Mouse (Mus musculus) neural tube, embryonic 12.5 days (tissue): Measurements from ENCODE around the gene Kcnk3. TPM values are rescaled to one million over a fixed set of nuclear protein-coding genes. Genes with fewer than 3 reads are reported as not detected.

ENCODE experiments used
- ATAC-seq: fragments of 200-750 bp; cut with Nextera tagmentation; 2 replicates; pipeline ENCODE4 v1.8.0; 2017; ENCODE audit warnings: low read depth, mild to moderate bottlenecking, moderate TSS enrichment, moderate library complexity; ENCODE audit not compliant: low FRiP score
- H3K27ac ChIP-seq: fragments of 300-500 bp; sonication (generic); 2 replicates; pipeline ENCODE4 v1.5.1; 2016
- H3K27me3 ChIP-seq: fragments of 300-500 bp; sonication (generic); replicated peaks from 2 replicates; pipeline ENCODE4 v1.6.1; 2016; ENCODE audit warnings: mild to moderate bottlenecking
- H3K36me3 ChIP-seq: fragments of 300-500 bp; sonication (generic); 2 replicates; pipeline ENCODE4 v1.6.1; 2016; ENCODE audit warnings: mild to moderate bottlenecking
- H3K4me1 ChIP-seq: fragments of 300-500 bp; sonication (generic); 2 replicates; pipeline ENCODE4 v1.6.1; 2016
- H3K4me2 ChIP-seq: fragments of 300-500 bp; sonication (generic); replicated peaks from 2 replicates; pipeline ENCODE4 v1.6.1; 2016; ENCODE audit warnings: mild to moderate bottlenecking
- H3K4me3 ChIP-seq: fragments of 300-500 bp; sonication (generic); 2 replicates; pipeline ENCODE4 v1.5.1; 2016
- H3K9ac ChIP-seq: fragments of 300-500 bp; sonication (generic); 2 replicates; pipeline ENCODE4 v1.6.1; 2016; ENCODE audit warnings: mild to moderate bottlenecking
- H3K9me3 ChIP-seq: fragments of 300-500 bp; sonication (generic); 2 replicates; pipeline ENCODE4 v1.6.1; 2016; ENCODE audit warnings: mild to moderate bottlenecking
- WGBS: fragments of 180-500 bp; shearing (Covaris S2); methylation state at CpG from one replicate; pipeline ENCODE4 v1.1.7; 2016; 5-methylcytosine and 5-hydroxymethylcytosine counted together
- polyA plus RNA-seq: library from polyadenylated mRNA; unstranded; fragments of >200 nt; fragmentation: Nextera tagmentation; extraction: Ambion mirVana; gene quantifications from 2 replicates; pipeline ENCODE4 v1.2.1, GENCODE M21; 2016

Kcnk3 gene
- polyA plus RNA-seq, 1 experiment from 2014 or later, result 1.9 TPM

GRCm38 (mm10) chr5:30605649-30606048 lies 17.7 kb downstream of the Kcnk3 start:
- H3K27ac ChIP-seq, result no peak overlapping the region
- 89% methylated on average over 6 of the region's 6 CpGs for WGBS
- ATAC-seq, result no peak

GRCm38 (mm10) chr5:30606424-30607073 lies 18.6 kb downstream of the Kcnk3 start:
- no peak overlapping the region for H3K4me3 ChIP-seq
- peaks cover 10% of the 10 kb centered on the region; the same call in 1 of the 2 replicates for H3K4me1 ChIP-seq
- H3K27ac ChIP-seq, result no peak overlapping the region
- ATAC-seq, result no peak
- H3K27me3 ChIP-seq, result no peaks in the 10 kb centered on the region
- H3K4me2 ChIP-seq, result no peak overlapping the region
- H3K9ac ChIP-seq, result no peak overlapping the region
- H3K36me3 ChIP-seq, result no peaks in the 10 kb centered on the region
- H3K9me3 ChIP-seq, result no peaks in the 10 kb centered on the region
- WGBS, result 63% methylated on average over 16 of the region's 16 CpGs

More at GRCm38 (mm10) chr5:30605649-30606048, 17.7 kb downstream of the Kcnk3 start:
- Histone ChIP-seq H3K4me2 (no peak overlapping the region), H3K27me3 (no peaks in the 10 kb centered on the region), H3K9me3 (no peaks in the 10 kb centered on the region), H3K4me3 (no peak overlapping the region), H3K4me1 (peaks cover 10% of the 10 kb centered on the region; the same call in 1 of the 2 replicates), H3K36me3 (no peaks in the 10 kb centered on the region), H3K9ac (no peak overlapping the region)

- no peaks in the 10 kb centered on the region for H3K27me3 ChIP-seq
- no peaks in the 10 kb centered on the region for H3K9me3 ChIP-seq
- no peaks in the 10 kb centered on the region for H3K36me3 ChIP-seq
- no peak overlapping the region for H3K9ac ChIP-seq
- 93% methylated on average over 7 of the region's 7 CpGs for WGBS
- no peak for ATAC-seq
- no peak overlapping the region for H3K4me3 ChIP-seq
- H3K27ac ChIP-seq, result no peak overlapping the region
- no peak overlapping the region for H3K4me2 ChIP-seq
- no peaks in the 10 kb centered on the region; the same call in 1 of the 2 replicates for H3K4me1 ChIP-seq
These were observed 21.1 kb downstream of the Kcnk3 start for GRCm38 (mm10) chr5:30609094-30609493.

- Histone ChIP-seq H3K4me2 (no peak overlapping the region), H3K36me3 (no peaks in the 10 kb centered on the region), H3K4me3 (no peak overlapping the region), H3K9me3 (no peaks in the 10 kb centered on the region), H3K27ac (no peak overlapping the region), H3K9ac (no peak overlapping the region), H3K4me1 (no peaks in the 10 kb centered on the region; the same call in 1 of the 2 replicates), H3K27me3 (no peaks in the 10 kb centered on the region)
- no peak for ATAC-seq
- 89% methylated on average over 8 of the region's 8 CpGs for WGBS
These were observed 22.1 kb downstream of the Kcnk3 start for GRCm38 (mm10) chr5:30609918-30610645.

- H3K36me3 ChIP-seq, result no peaks in the 10 kb centered on the region
These were observed 23.1 kb downstream of the Kcnk3 start for GRCm38 (mm10) chr5:30611091-30611490.

GRCm38 (mm10) chr5:30611689-30612088 lies 23.7 kb downstream of the Kcnk3 start:
- 24% methylated on average over 3 of the region's 3 CpGs for WGBS
- ATAC-seq, result no peak

More at GRCm38 (mm10) chr5:30611091-30611490, 23.1 kb downstream of the Kcnk3 start:
- no peaks in the 10 kb centered on the region for H3K27me3 ChIP-seq
- H3K4me2 ChIP-seq, result no peak overlapping the region
- H3K4me3 ChIP-seq, result no peak overlapping the region
- no peak for ATAC-seq
- H3K27ac ChIP-seq, result no peak overlapping the region
- H3K9ac ChIP-seq, result no peak overlapping the region
- no peaks in the 10 kb centered on the region for H3K9me3 ChIP-seq
- 82% methylated on average over 1 of the region's 1 CpGs for WGBS
- no peaks in the 10 kb centered on the region; the same call in 1 of the 2 replicates for H3K4me1 ChIP-seq

GRCm38 (mm10) chr5:30612575-30612974 lies 24.6 kb downstream of the Kcnk3 start:
- H3K9ac ChIP-seq, result no peak overlapping the region
- no peak overlapping the region for H3K27ac ChIP-seq
- no peak for ATAC-seq
- no peaks in the 10 kb centered on the region for H3K36me3 ChIP-seq
- 0 out of 2 replicates have a peak, but pooled peaks cover under 1% of the 10 kb centered on the region for H3K27me3 ChIP-seq
- H3K4me1 ChIP-seq, result no peaks in the 10 kb centered on the region; the same call in none of the 2 replicates
- H3K9me3 ChIP-seq, result no peaks in the 10 kb centered on the region
- no peak overlapping the region for H3K4me3 ChIP-seq
- WGBS, result 91% methylated on average over 4 of the region's 4 CpGs
- no peak overlapping the region for H3K4me2 ChIP-seq

More at GRCm38 (mm10) chr5:30611689-30612088, 23.7 kb downstream of the Kcnk3 start:
- Histone ChIP-seq H3K27ac (no peak overlapping the region), H3K9me3 (no peaks in the 10 kb centered on the region), H3K27me3 (no peaks in the 10 kb centered on the region), H3K36me3 (no peaks in the 10 kb centered on the region), H3K9ac (no peak overlapping the region), H3K4me3 (no peak overlapping the region), H3K4me2 (no peak overlapping the region), H3K4me1 (no peaks in the 10 kb centered on the region; the same call in 1 of the 2 replicates)

- Histone ChIP-seq H3K4me1 (no peaks in the 10 kb centered on the region; the same call in none of the 2 replicates), H3K27me3 (peaks cover 7% of the 10 kb centered on the region; the same call in 1 of the 2 replicates), H3K36me3 (no peaks in the 10 kb centered on the region), H3K4me3 (no peak overlapping the region), H3K9ac (no peak overlapping the region), H3K4me2 (no peak overlapping the region), H3K27ac (no peak overlapping the region), H3K9me3 (no peaks in the 10 kb centered on the region)
- WGBS, result 84% methylated on average over 8 of the region's 8 CpGs
- ATAC-seq, result no peak
These were observed 25.3 kb downstream of the Kcnk3 start for GRCm38 (mm10) chr5:30613242-30613641.

GRCm38 (mm10) chr5:30614221-30614620 lies 26.3 kb downstream of the Kcnk3 start:
- no peak for ATAC-seq

GRCm38 (mm10) chr5:30615416-30615815 lies 27.4 kb downstream of the Kcnk3 start:
- 56% methylated on average over 6 of the region's 6 CpGs for WGBS
- Histone ChIP-seq H3K36me3 (no peaks in the 10 kb centered on the region), H3K27me3 (peaks cover 14% of the 10 kb centered on the region; the same call in 1 of the 2 replicates), H3K4me1 (no peaks in the 10 kb centered on the region; the same call in none of the 2 replicates), H3K4me3 (no peak overlapping the region), H3K27ac (no peak overlapping the region), H3K4me2 (no peak overlapping the region), H3K9me3 (no peaks in the 10 kb centered on the region), H3K9ac (no peak overlapping the region)
- ATAC-seq, result no peak

More at GRCm38 (mm10) chr5:30614221-30614620, 26.3 kb downstream of the Kcnk3 start:
- Histone ChIP-seq H3K4me2 (no peak overlapping the region), H3K4me3 (no peak overlapping the region), H3K4me1 (no peaks in the 10 kb centered on the region; the same call in none of the 2 replicates), H3K36me3 (no peaks in the 10 kb centered on the region), H3K27ac (no peak overlapping the region), H3K9me3 (no peaks in the 10 kb centered on the region), H3K27me3 (peaks cover 13% of the 10 kb centered on the region; the same call in 1 of the 2 replicates), H3K9ac (no peak overlapping the region)
- 38% methylated on average over 1 of the region's 1 CpGs for WGBS

GRCm38 (mm10) chr5:30615819-30616218 lies 27.8 kb downstream of the Kcnk3 start:
- H3K4me1 ChIP-seq, result no peaks in the 10 kb centered on the region; the same call in none of the 2 replicates
- no peak overlapping the region for H3K4me3 ChIP-seq
- H3K27me3 ChIP-seq, result peaks cover 17% of the 10 kb centered on the region
- H3K4me2 ChIP-seq, result no peak overlapping the region
- H3K36me3 ChIP-seq, result no peaks in the 10 kb centered on the region
- WGBS, result 85% methylated on average over 4 of the region's 4 CpGs
- H3K27ac ChIP-seq, result no peak overlapping the region
- H3K9ac ChIP-seq, result no peak overlapping the region
- no peaks in the 10 kb centered on the region for H3K9me3 ChIP-seq
- ATAC-seq, result no peak

- H3K27me3 ChIP-seq, result peaks cover 25% of the 10 kb centered on the region
- WGBS, result 32% methylated on average over 3 of the region's 3 CpGs
- H3K9ac ChIP-seq, result no peak overlapping the region
- no peaks in the 10 kb centered on the region for H3K9me3 ChIP-seq
- H3K4me1 ChIP-seq, result no peaks in the 10 kb centered on the region; the same call in none of the 2 replicates
- H3K4me3 ChIP-seq, result no peak overlapping the region
- no peaks in the 10 kb centered on the region for H3K36me3 ChIP-seq
- ATAC-seq, result peak; percentile 9; the same call in 1 of the 2 replicates
- H3K27ac ChIP-seq, result no peak overlapping the region
- no peak overlapping the region for H3K4me2 ChIP-seq
These were observed 28.7 kb downstream of the Kcnk3 start for GRCm38 (mm10) chr5:30616644-30617043.
